Mouse (Mus musculus): Measurements from ENCODE around the gene Celsr2.
A peak's percentile ranks its signal among the peaks of the same experiment; 100 is the strongest.

Gene Celsr2

DNA sequence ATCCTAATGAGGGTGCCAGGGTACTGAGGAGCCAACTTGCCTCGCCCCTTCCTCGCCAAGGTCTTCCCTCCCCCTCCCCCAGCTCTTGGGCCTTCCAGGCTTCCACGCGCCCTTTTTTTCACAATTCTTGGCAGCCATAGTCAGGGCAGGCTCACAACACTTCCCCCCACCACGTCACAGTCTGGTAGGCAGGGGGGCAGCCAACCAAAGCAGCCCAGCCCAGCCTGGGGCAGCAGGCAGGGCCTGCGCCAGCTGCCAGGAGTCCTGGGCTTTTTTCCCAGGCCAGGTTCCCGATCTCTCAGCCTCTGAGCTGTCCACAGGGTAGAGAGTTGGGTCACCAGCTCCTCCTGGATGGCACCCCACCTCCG, 3.6 kb downstream of the Celsr2 start:
- DNase-seq (ENCODE audit: low spot score), result peak; percentile 28

DNA sequence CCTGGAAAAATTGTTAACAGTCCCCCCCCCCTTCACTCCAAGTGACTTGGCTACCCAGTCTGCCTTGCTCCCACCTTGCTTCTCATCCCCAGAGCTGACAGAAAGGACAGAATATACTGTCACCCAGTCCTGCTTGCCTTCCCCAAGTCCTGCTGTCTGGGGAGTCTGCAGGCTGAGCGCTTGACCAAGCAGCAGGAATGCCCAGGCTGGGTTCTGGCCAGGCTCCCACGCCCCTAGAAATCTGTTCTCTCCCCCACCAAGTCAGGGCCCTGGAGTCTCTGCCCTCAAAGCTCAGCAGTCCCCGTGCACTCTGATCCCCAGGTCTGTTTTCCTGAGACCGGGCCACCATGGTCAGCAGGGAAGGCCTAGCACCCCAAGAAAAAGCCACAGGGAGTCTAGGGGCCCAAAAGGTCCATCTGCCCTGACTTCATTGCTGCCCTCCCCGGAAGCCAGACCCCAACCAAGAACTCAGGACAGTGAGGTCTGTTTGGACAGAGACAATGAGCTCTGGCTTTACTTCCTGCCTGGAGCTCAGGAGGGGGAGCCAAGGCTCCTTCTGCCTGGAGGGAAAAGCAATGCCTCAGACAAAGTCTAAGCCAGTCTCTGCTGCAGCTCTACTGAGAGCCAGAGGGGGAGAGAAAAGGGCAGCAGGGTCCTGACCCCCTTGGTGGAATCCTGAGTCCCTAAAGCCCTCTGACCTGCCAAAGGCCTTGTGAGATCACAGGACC, 4.2 kb downstream of the Celsr2 start:
- no peak for DNase-seq (ENCODE audit: low spot score)

DNA sequence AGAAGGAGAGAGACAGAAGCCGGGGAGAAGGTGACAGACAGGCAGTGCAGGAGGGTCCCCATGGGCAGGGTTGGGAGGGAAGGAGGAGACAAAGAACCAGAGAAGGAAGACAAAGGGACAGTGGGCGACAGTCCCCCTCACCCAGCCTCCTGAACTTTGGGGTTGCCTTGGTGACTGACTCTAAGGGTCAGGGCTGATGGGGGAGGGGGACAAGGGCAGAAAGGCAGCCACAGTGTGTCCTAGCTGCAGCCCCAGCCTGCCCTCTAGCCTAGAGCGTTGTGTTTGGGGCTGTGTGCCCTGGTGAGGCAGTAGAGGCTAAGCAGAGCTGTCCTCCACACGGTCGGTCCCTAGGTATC, 5.0 kb downstream of the Celsr2 start:
- DNase-seq (ENCODE audit: low spot score), result no peak

DNA sequence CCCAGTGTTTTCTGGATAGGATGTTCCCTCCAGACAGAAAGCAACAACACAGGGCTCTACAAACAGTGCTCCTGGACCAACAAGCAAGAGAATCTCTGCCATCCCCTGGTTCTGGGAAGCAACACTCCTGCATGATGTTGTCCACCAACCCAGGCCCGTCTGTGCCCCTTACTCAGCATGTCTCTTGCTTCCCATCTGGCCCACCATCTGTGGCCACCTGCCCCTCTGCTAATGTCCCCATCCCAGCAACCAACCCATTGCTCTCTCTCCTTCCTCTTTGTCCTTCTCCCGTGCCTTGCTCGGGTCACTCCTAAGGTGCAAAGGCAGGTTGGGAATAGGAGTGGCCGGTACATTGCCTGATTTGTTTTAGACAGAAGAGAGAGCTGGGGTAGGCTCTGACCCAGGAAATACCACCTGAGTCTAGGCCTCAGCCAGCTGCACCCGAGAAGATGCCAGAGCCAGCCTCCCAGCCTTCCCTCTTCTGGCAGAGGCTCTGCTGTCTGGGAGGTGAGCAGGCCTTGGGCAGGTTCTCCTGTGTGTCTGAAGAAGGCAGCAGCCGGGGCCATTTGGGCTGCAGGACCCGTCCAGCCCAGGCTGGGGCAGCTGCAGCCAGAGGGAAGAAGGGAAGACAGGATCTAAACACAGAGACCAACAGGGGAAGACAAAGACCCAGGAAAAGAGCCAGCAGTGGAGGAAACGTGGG, 5.5 kb downstream of the Celsr2 start:
- DNase-seq (ENCODE audit: low spot score), result no peak

DNA sequence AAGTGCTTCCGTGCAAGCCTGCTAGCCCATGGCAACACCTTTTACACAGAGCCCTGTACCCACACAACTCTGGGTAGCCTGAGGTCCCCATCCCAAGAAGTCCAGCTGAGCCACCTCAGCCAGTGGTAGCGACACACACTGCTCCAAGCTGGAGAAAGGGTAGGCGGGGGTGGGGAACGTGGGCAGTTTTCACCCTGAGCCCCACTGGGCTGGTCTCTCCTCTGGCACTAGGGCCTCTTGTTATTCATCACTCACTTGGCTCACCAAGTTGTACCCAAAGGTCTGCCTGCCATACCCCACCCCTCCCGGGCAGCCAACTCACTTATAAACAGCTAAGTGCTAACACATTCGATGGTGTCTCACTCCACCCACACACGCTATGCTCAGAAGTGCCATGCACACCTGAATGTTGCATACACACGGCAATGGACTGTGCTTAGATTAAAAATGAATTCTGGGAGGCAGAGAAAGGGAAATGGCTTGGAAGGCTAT, 6.8 kb downstream of the Celsr2 start:
- DNase-seq (ENCODE audit: low spot score), result no peak

DNA sequence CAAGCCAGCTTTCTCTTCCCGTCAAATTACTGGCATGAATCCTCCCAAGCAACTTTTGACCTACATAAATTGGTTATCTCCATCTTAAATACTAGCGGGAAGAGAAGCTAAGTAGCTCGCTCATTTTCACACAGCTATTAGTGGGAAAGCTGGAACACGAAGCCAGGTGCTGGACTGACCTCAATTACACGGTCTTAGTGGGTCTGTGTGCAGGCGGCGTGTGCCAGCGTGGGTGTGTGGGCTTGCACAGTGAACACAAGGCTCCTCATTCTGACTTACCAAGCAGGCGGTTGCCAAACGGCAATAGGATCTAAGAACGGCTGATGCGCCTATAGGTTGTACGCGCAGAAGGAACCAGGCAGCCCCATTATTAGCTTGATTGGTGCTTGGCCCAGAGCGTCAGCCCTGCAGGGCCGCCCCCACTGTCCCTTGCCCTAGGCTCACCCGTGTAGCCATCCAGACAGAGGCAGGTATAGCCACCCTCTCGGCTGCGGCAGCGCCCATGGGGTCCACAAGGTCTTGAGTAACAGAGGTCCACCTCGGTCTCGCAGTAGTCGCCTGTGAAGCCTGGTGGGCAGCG, 9.0 kb downstream of the Celsr2 start:
- no peak for DNase-seq (ENCODE audit: low spot score)

DNA sequence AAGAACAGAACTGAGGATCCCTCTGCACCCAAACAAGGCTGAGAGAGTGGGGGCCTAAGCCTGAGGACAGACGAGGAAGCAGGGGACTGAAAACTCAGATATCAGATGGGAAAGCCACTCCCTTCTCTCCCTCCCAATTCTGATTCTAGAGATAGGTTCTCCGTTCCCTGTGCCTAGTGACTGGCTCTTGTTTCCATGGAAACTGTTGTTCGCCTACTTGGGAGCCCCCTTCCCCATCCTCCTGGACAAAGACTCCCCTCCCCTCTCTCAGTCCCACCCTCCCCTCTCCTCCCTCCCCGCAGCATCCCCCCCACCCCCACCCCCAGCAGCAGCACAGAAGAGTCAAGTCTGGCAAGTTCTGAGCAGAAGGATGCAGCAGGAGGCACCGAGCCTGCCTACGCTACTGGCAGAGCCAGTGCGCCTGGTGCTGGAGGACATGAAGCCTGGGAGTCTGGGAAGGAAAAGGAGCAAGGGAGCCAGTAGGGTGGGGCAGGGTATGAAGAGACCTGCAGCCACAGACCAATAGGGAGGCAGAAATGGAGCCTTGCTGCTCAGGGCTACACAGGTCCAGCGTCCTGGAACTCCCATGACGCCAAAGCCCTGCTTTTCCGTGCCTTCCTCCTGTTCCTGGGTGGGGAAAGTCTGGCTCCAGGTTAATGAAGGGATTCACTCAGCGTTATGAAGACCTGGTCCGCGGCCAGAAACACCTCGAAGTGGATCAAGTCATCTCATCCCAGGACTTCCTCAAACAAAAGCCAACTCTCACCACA, 9.6 kb downstream of the Celsr2 start:
- no peak for DNase-seq (ENCODE audit: low spot score)

DNA sequence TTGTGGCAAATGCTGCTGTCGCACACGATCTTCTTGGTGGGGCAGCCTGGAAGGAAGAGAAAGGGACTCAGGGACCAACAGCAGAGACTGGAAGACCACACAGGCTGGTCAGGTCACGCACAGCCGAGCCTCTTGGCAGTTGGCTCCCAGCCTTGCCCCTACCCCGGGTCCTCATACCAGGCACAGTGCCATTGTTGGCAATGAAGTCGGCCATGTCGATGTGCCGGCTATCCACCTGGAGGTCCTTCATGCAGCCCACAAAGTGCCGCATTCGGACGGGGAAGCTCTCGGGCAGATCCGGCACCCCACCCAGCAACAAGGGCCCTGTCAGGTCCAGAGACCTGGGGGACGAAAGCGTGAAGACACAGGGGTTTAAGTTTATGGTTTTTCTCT, 12.8 kb downstream of the Celsr2 start:
- DNase-seq (ENCODE audit: low spot score), result no peak

DNA sequence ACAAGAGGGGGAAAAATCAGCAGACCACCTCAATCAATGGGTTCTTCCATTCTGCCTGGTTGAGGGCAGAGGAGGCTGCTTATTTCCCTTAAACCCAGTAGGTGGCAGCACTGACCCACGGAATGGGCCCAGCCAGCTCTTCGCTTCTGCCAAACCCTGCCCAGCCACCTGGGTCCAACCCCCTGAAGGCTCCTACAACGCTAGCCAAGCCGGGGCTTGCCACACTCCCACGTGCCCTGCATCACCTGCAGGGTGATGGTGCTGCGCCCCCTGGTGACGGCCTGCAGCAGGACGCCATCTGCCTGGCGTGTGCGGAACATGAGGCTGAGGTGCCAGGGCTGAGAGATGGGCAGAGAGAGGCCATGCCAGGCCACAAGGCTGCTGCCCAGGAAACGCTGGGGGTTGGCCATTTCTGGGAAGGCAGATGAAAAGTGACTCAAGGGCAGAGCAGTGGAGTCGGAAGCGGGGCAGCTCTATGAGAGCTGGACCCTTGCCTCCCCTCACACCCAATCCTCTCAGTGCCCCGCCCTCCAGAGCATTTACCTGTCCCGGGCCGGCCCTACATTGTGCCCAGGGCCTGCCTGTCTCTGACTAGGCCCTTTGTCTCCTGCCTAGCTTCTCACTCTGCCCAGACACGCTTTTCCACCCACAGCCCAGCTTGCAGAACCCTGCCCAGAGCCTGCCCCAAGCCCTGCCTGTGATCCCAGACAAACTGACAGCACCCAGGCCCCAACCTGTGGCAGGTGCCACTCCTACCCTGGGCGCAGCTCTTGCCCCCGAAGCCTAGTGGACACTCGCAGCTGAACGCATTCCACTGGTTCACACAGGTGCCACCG, 13.4 kb downstream of the Celsr2 start:
- DNase-seq (ENCODE audit: low spot score), result peak; percentile 93

DNA sequence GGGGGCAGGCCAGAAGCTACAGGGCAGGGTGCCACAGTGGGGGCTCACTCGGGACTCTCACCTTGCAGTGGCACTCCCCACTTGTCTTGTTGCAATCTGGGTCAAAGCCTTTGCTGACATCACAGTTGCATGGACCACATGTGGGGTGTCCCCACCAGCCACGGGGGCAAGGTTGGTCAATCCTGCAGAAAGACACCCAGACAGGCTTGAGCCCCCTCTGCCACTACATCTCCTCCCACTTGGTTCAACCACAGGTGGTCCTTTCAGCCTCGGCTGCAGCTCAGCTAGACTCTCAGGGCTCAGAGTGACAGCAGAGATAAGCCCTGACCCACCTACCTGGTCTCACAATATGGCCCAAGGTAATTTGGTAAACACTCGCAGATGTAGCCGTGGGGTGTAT, 14.9 kb downstream of the Celsr2 start:
- no peak for DNase-seq (ENCODE audit: low spot score)

DNA sequence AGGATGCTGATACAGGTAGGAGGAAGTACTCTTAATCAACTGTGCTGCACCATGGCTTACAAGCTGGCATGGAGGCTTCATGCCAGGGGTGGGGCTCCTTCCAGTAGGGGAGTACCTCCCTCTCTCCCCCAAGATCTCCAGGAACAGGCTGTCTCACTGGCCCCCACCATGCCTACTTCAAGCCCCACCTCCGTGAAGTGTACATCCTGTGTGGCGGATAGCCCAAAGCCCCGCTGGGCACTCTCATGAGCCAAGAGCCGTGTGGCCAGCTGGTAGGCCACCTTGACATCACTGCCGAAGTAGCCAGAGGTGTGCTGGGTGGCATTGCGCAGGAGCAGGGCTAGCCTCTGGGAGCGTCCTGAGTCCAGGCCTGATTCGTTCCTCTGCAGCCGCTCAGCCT, 17.1 kb downstream of the Celsr2 start:
- no peak for DNase-seq (ENCODE audit: low spot score)

DNA sequence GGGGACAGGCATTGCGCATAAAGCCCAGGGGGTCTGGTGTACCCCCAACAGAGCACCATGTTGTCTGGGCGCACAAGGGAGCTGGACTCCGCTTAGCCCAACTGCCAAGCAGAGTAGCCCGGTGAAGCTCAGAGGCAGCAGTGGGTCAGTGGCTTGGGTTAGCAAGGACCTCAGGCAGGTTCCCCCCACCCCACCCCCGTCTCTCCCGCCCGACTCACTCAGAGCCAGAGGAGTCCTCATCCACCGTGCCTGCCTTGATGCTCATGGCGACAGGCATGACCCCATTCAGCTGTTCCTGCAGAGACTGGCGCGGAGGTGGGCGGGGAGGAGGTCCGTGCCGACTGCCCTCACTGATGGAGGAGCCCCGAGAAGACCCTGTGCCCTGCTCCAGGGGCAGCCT, 22.6 kb downstream of the Celsr2 start:
- DNase-seq (ENCODE audit: low spot score), result no peak

DNA sequence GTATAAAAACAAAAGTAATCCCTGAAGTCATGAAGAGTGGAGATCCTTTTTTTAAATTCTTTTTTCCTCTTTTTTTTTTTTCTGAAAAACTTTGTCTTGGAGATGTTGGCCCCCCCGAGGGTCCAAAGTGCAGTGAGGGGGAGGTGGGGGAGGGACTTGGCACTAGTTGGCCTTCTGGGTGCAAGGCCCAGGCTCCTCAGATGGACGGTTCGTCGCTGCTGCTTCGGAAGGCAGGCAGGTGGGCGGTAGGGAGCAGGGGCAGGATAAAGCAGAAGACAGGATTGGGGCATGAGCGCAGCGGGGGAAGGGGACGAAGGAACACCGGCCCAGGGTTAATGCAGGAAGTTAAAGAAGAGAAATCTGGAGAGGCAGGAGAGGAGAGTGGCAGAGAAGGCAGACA, 23.1 kb downstream of the Celsr2 start:
- no peak for DNase-seq (ENCODE audit: low spot score)

DNA sequence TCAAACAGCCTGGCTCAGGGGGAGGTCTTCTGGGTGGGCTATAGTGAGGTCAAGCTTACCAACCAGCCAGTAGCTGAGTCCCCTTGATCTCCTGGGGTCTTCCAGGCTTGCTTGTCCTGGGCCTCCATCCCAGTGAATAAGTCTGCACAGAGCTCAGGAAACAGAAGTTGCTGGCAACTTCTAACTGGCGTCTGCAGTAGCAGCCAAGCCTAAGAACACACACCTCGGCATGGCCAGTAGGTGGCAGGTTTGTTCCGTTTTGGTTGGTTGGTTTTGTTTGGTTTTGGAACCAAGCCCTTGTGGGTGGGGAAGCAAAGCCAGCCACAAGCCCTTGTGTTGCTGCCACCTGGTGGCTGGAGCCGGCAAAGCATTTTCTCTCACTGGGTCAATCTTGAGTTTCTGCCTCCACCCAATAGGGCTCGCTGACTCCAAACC, 26.2 kb downstream of the Celsr2 start:
- DNase-seq (ENCODE audit: low spot score), result peak; percentile 98

DNA sequence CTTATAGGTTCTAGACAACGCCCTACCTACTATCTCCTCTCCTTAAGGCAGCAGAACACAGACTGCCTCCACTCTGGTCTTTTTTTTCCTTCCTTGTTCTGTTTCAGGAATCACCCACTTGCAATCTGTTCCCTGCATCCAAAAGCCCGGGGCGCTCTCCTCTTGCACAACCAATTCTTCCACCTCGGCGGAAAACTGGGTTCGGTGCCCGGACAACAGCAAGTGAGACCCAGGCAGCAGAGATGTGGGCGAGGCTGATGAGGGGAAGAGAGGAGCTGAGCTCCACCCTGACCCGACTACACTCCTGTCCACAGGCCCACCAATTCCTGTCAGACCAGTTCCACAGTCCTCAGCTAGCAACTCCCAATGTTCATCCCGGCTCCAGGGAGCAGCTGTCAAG, 29.2 kb downstream of the Celsr2 start:
- DNase-seq (ENCODE audit: low spot score), result no peak

DNA sequence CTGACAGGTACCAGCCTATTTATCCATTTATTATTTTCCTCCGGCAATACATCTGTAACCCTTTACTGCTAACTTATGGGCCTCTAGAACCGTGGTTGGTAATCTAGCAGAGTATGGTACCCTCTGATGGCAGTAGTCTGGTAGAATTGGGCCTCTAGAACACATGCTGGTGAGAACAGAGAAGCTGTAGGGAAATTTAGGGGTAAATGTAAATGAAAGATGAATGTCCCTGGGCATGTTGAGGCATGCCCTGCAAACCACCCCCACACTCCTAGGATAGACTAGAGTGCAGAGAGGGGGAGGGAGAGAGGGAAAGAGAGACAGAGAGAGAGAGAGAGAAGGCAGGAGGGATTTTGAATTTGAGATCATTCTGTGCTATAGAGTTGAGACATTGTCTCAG, 30.9 kb downstream of the Celsr2 start:
- no peak for DNase-seq (ENCODE audit: low spot score)

DNA sequence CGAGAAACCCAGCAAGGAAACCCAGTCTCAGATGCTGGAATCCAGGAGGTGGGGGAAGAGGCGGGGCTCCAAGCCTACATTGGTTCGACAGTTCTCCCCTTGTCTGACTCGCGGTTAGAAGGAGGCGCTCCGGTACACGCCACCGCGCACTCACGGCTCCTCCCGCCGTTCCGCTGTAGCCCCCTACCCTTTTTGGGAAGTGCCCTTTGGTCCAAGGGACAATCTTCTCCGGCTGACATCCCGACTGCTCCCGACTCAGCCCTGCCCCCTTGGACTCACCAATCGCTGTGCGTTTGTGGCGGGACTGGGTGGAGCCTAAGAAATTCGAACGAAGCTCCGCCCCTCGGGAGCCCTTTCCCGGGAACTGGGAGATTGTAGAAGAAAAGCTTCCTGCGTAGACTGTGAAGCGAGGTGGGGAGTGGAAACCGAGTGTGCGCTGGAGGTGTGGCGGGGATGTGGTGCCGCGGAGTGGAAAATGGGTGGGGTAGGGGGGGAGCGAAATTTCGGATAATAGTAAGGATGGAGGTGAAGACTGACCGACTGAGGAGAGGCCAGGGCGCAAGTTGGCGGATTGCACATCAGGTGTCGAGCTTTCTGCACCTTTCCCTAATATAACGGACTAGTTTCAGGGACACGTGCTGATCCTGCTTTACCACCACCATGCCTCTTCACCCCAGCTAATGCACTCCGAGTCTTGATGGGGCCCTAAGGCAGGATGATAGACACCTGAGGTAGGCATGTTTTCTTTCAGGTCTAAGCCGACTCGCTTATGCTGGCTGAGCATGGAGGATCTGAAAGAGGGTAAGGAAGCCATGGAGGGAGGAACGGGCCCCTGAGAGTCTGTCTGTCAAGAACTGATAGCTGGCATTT, 31.6 kb downstream of the Celsr2 start, which contains the start of gene Psrc1:
Gene Psrc1, plus strand, starts transcription at position 355 of the 870 bp plus-strand sequence.
- DNase-seq (ENCODE audit: low spot score), result peak; percentile 91

DNA sequence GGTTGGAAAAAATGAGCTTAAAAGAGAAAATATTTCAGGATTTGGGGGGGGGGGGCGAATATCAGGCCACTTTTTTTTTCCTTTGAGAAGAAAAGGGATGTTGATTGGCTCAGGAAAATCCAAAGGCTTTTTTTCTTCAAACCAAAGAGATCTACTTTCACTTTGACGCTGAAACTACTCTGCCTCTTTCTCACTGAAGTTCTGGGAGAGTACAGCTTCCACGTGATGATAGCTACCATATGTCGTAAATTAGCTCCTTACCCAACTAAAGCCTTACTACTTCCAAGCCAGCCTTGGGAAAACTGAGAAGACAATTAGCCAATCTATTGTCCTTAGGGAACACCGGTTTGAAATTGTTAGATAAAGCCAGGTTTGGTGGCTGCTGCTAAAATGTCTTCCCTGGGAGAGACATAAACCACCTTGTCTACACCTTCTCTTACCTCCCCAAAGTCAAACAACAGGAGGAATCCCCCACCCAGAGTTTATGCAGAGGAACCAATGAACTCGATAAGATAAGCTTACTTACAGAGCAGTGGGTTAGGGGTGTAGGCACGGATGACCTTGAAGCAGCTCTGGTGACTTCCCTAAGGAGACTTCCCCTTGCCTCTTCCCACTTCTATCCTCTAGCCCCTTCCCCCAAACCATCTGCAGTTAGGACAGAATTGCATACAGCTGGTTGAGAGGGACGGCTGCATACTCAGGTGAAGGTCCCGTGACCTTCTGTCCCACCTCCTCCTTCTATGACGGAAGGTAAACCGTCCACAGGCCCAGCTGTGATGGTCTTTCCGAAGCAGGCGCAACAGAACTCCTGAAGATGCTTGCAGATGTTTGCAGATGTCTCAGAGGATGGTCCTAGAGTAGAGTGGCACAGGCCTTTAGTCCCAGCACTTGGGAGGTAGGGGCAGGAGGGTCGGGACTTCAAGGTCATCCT, 33.1 kb downstream of the Celsr2 start:
- DNase-seq (ENCODE audit: low spot score), result no peak

DNA sequence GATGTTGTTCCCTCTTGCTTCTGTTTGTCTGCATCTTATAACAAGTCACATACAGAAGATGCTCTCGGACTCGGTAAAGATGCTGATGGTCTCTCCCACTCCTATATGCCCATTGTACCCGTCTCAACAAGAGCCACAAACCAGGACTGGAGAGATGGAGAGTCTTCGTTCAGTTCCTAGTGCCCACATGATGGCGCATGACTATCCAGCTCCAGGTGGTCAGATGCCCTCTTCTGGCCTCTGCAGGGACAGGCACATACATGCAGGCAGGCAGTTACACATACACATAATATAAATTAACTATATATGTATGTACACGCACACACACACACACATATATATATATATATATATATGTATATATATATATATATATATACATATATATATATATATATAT, 34.7 kb downstream of the Celsr2 start:
- DNase-seq (ENCODE audit: low spot score), result no peak

Measured in urinary bladder, postnatal 14 days (tissue).